Comparison of ENCODE assay signal across 11 mouse cellular contexts in the genomic region with DNA sequence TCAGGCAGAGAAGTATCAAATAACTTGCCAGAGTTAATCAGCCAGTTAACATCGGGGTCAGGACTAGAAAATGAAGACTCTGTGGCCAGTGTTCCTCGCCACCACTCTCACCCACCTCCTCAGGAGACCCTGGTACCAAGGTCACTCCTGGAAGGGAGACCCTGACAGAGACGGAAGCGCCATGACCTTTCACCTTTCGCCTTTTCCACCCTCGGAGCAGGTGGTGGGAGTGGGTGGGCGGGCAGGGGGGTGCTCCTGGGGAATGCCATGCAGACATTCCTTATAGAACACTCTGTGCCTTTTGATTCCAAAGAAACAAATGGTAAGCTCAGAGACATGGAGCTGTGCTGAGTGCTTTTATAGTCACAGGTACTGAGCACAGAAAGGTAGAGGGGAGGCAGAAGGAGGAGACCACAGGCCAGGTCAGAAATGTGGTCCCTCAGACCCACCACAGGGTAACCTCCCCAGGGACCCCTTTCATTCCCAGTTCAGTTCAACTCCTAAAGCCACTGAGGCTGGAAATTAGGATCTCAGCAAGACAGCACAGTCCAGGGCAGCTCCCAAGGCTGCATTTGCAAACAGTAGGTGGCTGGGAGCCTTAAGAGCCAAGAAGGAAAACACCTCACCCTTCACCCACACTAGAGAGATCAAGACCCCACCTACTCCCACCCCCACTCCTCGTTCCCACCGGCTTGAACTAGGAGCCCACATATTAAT. TPM values are rescaled to one million over a fixed set of nuclear protein-coding genes. Genes with fewer than 3 reads are reported as not detected.
DNase-seq lines count a peak whose midpoint lies in the region; ATAC-seq lines count a peak whose summit lies in the region.
"Had no signal": no experiment of that assay in that cellular context is flagged by ENCODE, and none has a peak within 500 bp of the region (broad histone marks: within the 10 kb centered on the region; RNA-seq: fewer than 3 reads in every experiment).

No protein-coding gene starts in this region.

- H3K36me3 ChIP-seq in kidney, embryonic 14.5 days (ENCODE audit: control insufficient read depth, insufficient read depth, low read length): peaks cover 7% of the 10 kb centered on the region; the same call in 1 of the 2 replicates
- H3K36me3 ChIP-seq in embryonic facial prominence, embryonic 11.5 days (replicated peaks; ENCODE audit: control insufficient read depth, insufficient read depth, low read depth, low read length): no peaks in the 10 kb centered on the region; the same call in 1 of the 2 replicates
- H3K36me3 ChIP-seq in hindbrain, embryonic 13.5 days: no peaks in the 10 kb centered on the region

- no peak overlapping the region; the same call in 1 of the 2 replicates for H3K9ac ChIP-seq in kidney, embryonic 14.5 days (ENCODE audit: low read depth, low read length)
- no peak overlapping the region for H3K9ac ChIP-seq in embryonic facial prominence, embryonic 11.5 days (replicated peaks; ENCODE audit: low read length)
- no peak overlapping the region; the same call in 1 of the 2 replicates for H3K9ac ChIP-seq in hindbrain, embryonic 13.5 days

- 9% methylated on average over 9 of the region's 9 CpGs for WGBS in kidney, embryonic 14.5 days
- WGBS in embryonic facial prominence, embryonic 11.5 days: 7% methylated on average over 9 of the region's 9 CpGs
- 25% methylated on average over 9 of the region's 9 CpGs for WGBS in hindbrain, embryonic 13.5 days

- ATAC-seq in kidney, embryonic 14.5 days (ENCODE audit: low FRiP score, low TSS enrichment): peak; percentile 74
- ATAC-seq in embryonic facial prominence, embryonic 11.5 days (replicated peaks; ENCODE audit: insufficient number of reproducible peaks, low FRiP score, low TSS enrichment, low read depth): peak; percentile 34
- ATAC-seq in hindbrain, embryonic 13.5 days (ENCODE audit: low FRiP score): peak; percentile 27; the same call in 1 of the 2 replicates
- no peak for ATAC-seq in erythroblast, adult 5-6 weeks (replicated peaks; ENCODE audit: low FRiP score, poor library complexity, severe bottlenecking)

- peak overlapping the region; percentile 91 for H3K27ac ChIP-seq in kidney, embryonic 14.5 days (ENCODE audit: low read depth, low read length)
- peak overlapping the region; percentile 77 for H3K27ac ChIP-seq in embryonic facial prominence, embryonic 11.5 days (replicated peaks; ENCODE audit: low read depth, low read length)
- H3K27ac ChIP-seq in hindbrain, embryonic 13.5 days: peak overlapping the region; percentile 31; the same call in 1 of the 2 replicates

- H3K4me1 ChIP-seq in kidney, embryonic 14.5 days (ENCODE audit: control insufficient read depth, insufficient read depth, low read length): peaks cover 69% of the 10 kb centered on the region
- H3K4me1 ChIP-seq in embryonic facial prominence, embryonic 11.5 days (ENCODE audit: control insufficient read depth, insufficient read depth, low read length): peaks cover 30% of the 10 kb centered on the region
- peaks cover 80% of the 10 kb centered on the region for H3K4me1 ChIP-seq in hindbrain, embryonic 13.5 days (replicated peaks)

- no peaks in the 10 kb centered on the region for H3K27me3 ChIP-seq in kidney, embryonic 14.5 days (ENCODE audit: control insufficient read depth, insufficient read depth, low read length)
- H3K27me3 ChIP-seq in embryonic facial prominence, embryonic 11.5 days (ENCODE audit: control insufficient read depth, insufficient read depth, low read length): no peaks in the 10 kb centered on the region
- no peaks in the 10 kb centered on the region for H3K27me3 ChIP-seq in hindbrain, embryonic 13.5 days

- H3K4me2 ChIP-seq in kidney, embryonic 14.5 days (replicated peaks; ENCODE audit: low read depth, low read length): peak overlapping the region; percentile 24
- no peak overlapping the region for H3K4me2 ChIP-seq in embryonic facial prominence, embryonic 11.5 days (ENCODE audit: low read depth, low read length)
- H3K4me2 ChIP-seq in hindbrain, embryonic 13.5 days: no peak overlapping the region

- H3K4me3 ChIP-seq in kidney, embryonic 14.5 days (ENCODE audit: low read length): no peak overlapping the region
- H3K4me3 ChIP-seq in embryonic facial prominence, embryonic 11.5 days (ENCODE audit: low read depth, low read length): no peak overlapping the region
- H3K4me3 ChIP-seq in hindbrain, embryonic 13.5 days: no peak overlapping the region

- no peak for DNase-seq in kidney, postnatal 36 days
- DNase-seq in ES-CJ7 (ENCODE audit: low read depth, low spot score): peak; percentile 68
- no peak for DNase-seq in embryonic facial prominence, embryonic 11.5 days (ENCODE audit: low spot score)
- no peak for DNase-seq in adrenal gland, adult 18-20 months (ENCODE audit: low spot score in 2 of 2)
- DNase-seq in left cerebral cortex, adult 18-20 months (ENCODE audit: low spot score in 2 of 2): no peak
- DNase-seq: cerebellum, postnatal 36 days; layer of hippocampus, adult 9-11 months had no signal

- no peaks in the 10 kb centered on the region for H3K9me3 ChIP-seq in kidney, embryonic 14.5 days (ENCODE audit: control insufficient read depth, low read length)
- no peaks in the 10 kb centered on the region for H3K9me3 ChIP-seq in embryonic facial prominence, embryonic 11.5 days (replicated peaks; ENCODE audit: control insufficient read depth, low read length)
- no peaks in the 10 kb centered on the region for H3K9me3 ChIP-seq in hindbrain, embryonic 13.5 days

RNA-seq across cellular contexts. Expression of gene Pbx1, which starts 49.8 kb away (rescaled TPM):
- 107 and 120 TPM in 2 replicates for polyA plus RNA-seq in kidney, embryonic 14.5 days (2014; fragmentation: Nextera tagmentation; extraction: Ambion mirVana)
- polyA plus RNA-seq in embryonic facial prominence, embryonic 11.5 days (2014; fragmentation: Nextera tagmentation; extraction: Ambion mirVana): 46.0 and 47.8 TPM in 2 replicates
- 53.6 and 54.9 TPM in 2 replicates for polyA plus RNA-seq in hindbrain, embryonic 13.5 days (2015; fragmentation: Nextera tagmentation; extraction: Ambion mirVana)
- total RNA-seq in adrenal gland, adult 18-20 months (2021): 100 to 1,000 TPM; 143 to 202 TPM
- 5.6 and 6.1 TPM in 2 replicates for total RNA-seq in erythroblast, adult 5-6 weeks (2015; ENCODE audit: low replicate concordance)
- total RNA-seq in erythroblast, adult 5-6 weeks (2017; ENCODE audit: low replicate concordance): 3.2 and 5.2 TPM in 2 replicates
- 100 to 1,000 TPM; 130 to 135 TPM for total RNA-seq in left cerebral cortex, adult 18-20 months (2021)
- total RNA-seq: MEL had no signal

Comparison
In these comparisons a context has a peak if more than half of its experiments do, and no peak if none do; other contexts are left out.
1. H3K27ac ChIP-seq: peak in every context shown above with its lines; median percentile 91 in kidney, embryonic 14.5 days; 77 in embryonic facial prominence, embryonic 11.5 days; 31 in hindbrain, embryonic 13.5 days.
2. RNA of gene Pbx1, which starts 49.8 kb away (total RNA-seq): 143 to 202 TPM in adrenal gland, adult 18-20 months and 130 to 135 TPM in left cerebral cortex, adult 18-20 months; 3.2 to 6.1 TPM in erythroblast, adult 5-6 weeks; every median in the first group is over 10 times any median in the second.